Mouse (Mus musculus) hindbrain, embryonic 11.5 days (tissue): ENCODE results near the gene Lekr1. TPM values are rescaled to one million over a fixed set of nuclear protein-coding genes. Genes with fewer than 3 reads are reported as not detected.

Experiments
- ATAC-seq: fragments of 200-750 bp; cut with Nextera tagmentation; 2 replicates; pipeline ENCODE4 v1.8.0; 2017; ENCODE audit warnings: mild to moderate bottlenecking, moderate TSS enrichment, moderate library complexity; ENCODE audit not compliant: low FRiP score
- DNase-seq: peaks from one replicate; pipeline ENCODE4 v3.0.0-alpha.2; 2015; ENCODE audit warnings: low spot score
- H3K27ac ChIP-seq: fragments of 300-500 bp; sonication (generic); 2 replicates; pipeline ENCODE4 v1.5.1; 2014; ENCODE audit warnings: mild to moderate bottlenecking, low read depth, low read length
- H3K27me3 ChIP-seq: fragments of 300-500 bp; sonication (generic); 2 replicates; pipeline ENCODE4 v1.6.1; 2014; ENCODE audit warnings: mild to moderate bottlenecking, low read length, moderate library complexity, mixed read lengths; ENCODE audit not compliant: control insufficient read depth, insufficient read depth
- H3K36me3 ChIP-seq: fragments of 300-500 bp; sonication (generic); 2 replicates; pipeline ENCODE4 v1.6.1; 2014; ENCODE audit warnings: mild to moderate bottlenecking, low read length, moderate library complexity, mixed read lengths; ENCODE audit not compliant: control insufficient read depth, insufficient read depth
- H3K4me1 ChIP-seq: fragments of 300-500 bp; sonication (generic); replicated peaks from 2 replicates; pipeline ENCODE4 v1.6.1; 2014; ENCODE audit warnings: low read length, mixed read lengths; ENCODE audit not compliant: control insufficient read depth, insufficient read depth
- H3K4me2 ChIP-seq: fragments of 300-500 bp; sonication (generic); replicated peaks from 2 replicates; pipeline ENCODE4 v1.6.1; 2014; ENCODE audit warnings: mild to moderate bottlenecking, low read depth, low read length
- H3K4me3 ChIP-seq: fragments of 300-500 bp; sonication (generic); 2 replicates; pipeline ENCODE4 v1.5.1; 2014; ENCODE audit warnings: low read depth, low read length
- H3K9ac ChIP-seq: fragments of 300-500 bp; sonication (generic); 2 replicates; pipeline ENCODE4 v1.6.1; 2014; ENCODE audit warnings: low read depth, low read length
- H3K9me3 ChIP-seq: fragments of 300-500 bp; sonication (generic); 2 replicates; pipeline ENCODE4 v1.6.1; 2016; ENCODE audit warnings: low read length; ENCODE audit not compliant: control insufficient read depth
- WGBS: fragments of 180-500 bp; shearing (Covaris S2); extraction: QIAGEN DNeasy Blood & Tissue Kit; methylation state at CpG from one replicate; pipeline ENCODE4 v1.1.7; 2014; 5-methylcytosine and 5-hydroxymethylcytosine counted together
- polyA plus RNA-seq: library from polyadenylated mRNA; unstranded; fragments of >200 nt; fragmentation: Nextera tagmentation; extraction: Ambion mirVana; gene quantifications from 2 replicates; pipeline ENCODE4 v1.2.1, GENCODE M21; 2014

The Lekr1 gene
- polyA plus RNA-seq, 1 experiment from 2014 or later: 7.6 TPM

DNA sequence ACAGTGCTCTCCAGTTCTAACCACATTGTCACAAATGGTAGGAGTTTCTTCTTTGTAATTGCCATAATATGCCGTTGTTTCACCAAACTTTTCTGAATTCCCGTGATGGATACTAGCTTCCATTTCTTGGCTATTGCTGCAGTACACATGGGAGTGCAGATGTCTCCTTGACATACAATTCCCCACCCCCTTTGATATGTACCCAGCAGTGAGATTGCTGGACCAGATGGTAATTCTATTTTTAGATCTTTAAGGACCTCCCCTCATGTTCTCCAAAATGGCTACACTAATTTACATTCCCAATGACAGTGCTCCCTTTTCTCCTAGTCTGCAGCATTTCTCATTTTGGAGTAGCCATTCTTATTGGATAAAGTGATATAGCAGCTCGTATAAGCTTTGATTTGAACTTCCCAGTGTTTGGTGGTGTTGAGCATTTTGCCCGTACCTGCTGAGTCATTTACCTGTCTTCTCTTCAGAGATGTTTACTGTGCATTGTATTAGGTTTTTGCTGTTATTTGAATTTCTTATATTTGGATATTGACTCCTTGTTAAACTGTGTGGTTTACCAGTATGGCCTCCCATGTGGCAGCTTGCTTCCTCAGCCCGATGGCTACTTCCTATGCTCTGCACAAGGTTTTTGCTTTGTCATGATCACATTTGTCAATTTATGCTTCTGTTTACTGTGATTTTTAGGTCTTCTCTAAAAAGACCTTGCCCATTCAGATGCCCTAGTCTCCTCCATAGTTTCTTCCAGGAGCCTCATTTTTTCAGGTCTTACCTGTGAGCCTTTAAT lies 131.5 kb downstream of the Lekr1 start:
- 93% methylated on average over 5 of the region's 5 CpGs for WGBS
- H3K4me1 ChIP-seq: no peaks in the 10 kb centered on the region
- H3K4me3 ChIP-seq: no peak overlapping the region
- ATAC-seq: no peak
- no peaks in the 10 kb centered on the region for H3K9me3 ChIP-seq
- no peak for DNase-seq
- no peak overlapping the region for H3K27ac ChIP-seq
- H3K36me3 ChIP-seq: no peaks in the 10 kb centered on the region
- no peak overlapping the region for H3K4me2 ChIP-seq
- no peak overlapping the region for H3K9ac ChIP-seq
- no peaks in the 10 kb centered on the region for H3K27me3 ChIP-seq

- Histone ChIP-seq H3K27ac (no peak overlapping the region), H3K4me1 (no peaks in the 10 kb centered on the region), H3K4me2 (no peak overlapping the region), H3K27me3 (no peaks in the 10 kb centered on the region), H3K4me3 (no peak overlapping the region), H3K36me3 (no peaks in the 10 kb centered on the region), H3K9ac (no peak overlapping the region), H3K9me3 (no peaks in the 10 kb centered on the region)
- WGBS: 82% methylated on average over 4 of the region's 4 CpGs
- ATAC-seq (no peak), DNase-seq (no peak)
These were observed 134.9 kb downstream of the Lekr1 start for GRCm38 (mm10) chr3:65800962-65801361.

DNA sequence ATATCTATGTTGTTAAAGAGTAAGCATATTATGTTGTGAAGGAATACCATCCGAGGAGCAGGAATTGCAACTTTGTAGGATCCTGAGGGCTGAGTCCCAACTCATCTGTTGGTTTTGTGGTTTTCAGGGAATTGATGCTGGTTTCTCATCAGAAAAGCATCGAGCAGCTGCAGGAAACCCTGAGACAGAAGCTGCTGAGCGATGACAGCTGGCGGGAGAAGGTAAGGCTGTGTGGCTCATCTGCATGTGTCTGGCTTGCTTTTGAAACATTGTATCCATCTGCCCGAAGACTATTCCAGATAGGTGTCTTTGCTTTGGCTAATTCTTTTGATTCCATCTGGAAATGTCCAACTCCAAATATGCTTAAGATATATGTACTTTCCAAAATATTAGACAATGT lies 136.2 kb downstream of the Lekr1 start:
- ATAC-seq: no peak
- H3K4me1 ChIP-seq: no peaks in the 10 kb centered on the region
- H3K27ac ChIP-seq: no peak overlapping the region
- no peak overlapping the region for H3K4me3 ChIP-seq
- H3K36me3 ChIP-seq: no peaks in the 10 kb centered on the region
- H3K9ac ChIP-seq: no peak overlapping the region
- no peaks in the 10 kb centered on the region for H3K9me3 ChIP-seq
- 86% methylated on average over 5 of the region's 5 CpGs for WGBS
- no peak for DNase-seq
- no peaks in the 10 kb centered on the region for H3K27me3 ChIP-seq
- no peak overlapping the region for H3K4me2 ChIP-seq

DNA sequence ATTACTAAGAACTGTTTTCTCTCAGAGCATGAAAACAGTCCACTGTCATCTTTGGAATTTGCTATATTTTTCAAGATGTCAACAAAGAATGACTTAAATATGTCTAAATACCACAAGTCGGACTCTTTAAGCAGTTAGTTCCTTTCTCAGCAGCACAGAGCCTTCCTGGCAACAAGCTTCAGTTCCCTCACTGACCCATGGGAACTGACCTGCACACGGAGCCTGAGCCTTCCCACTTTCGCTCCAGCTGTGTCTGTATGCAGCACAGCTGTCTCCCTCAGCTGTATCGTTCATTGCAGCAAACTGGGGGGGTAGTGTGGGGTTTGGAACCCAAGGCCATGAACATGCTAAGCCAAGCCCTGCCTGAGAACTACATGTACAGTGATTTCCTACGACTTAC lies 136.8 kb downstream of the Lekr1 start:
- ATAC-seq: no peak
- no peak for DNase-seq

GRCm38 (mm10) chr3:65814881-65815280 lies 148.9 kb downstream of the Lekr1 start:
- Histone ChIP-seq H3K9me3 (no peaks in the 10 kb centered on the region), H3K4me1 (no peaks in the 10 kb centered on the region), H3K4me2 (no peak overlapping the region), H3K27ac (no peak overlapping the region), H3K9ac (no peak overlapping the region), H3K36me3 (no peaks in the 10 kb centered on the region), H3K27me3 (no peaks in the 10 kb centered on the region), H3K4me3 (no peak overlapping the region)
- 81% methylated on average over 6 of the region's 6 CpGs for WGBS
- no peak for DNase-seq
- ATAC-seq: no peak

More for the DNA sequence above, 136.8 kb downstream of the Lekr1 start:
- WGBS: 73% methylated on average over 5 of the region's 5 CpGs
- Histone ChIP-seq H3K4me2 (no peak overlapping the region), H3K27me3 (no peaks in the 10 kb centered on the region), H3K9ac (no peak overlapping the region), H3K4me1 (no peaks in the 10 kb centered on the region), H3K9me3 (no peaks in the 10 kb centered on the region), H3K36me3 (no peaks in the 10 kb centered on the region), H3K27ac (no peak overlapping the region), H3K4me3 (no peak overlapping the region)

GRCm38 (mm10) chr3:65816012-65816411 lies 150.0 kb downstream of the Lekr1 start:
- Histone ChIP-seq H3K9ac (no peak overlapping the region), H3K36me3 (no peaks in the 10 kb centered on the region), H3K4me3 (no peak overlapping the region), H3K4me2 (no peak overlapping the region), H3K4me1 (no peaks in the 10 kb centered on the region), H3K27me3 (no peaks in the 10 kb centered on the region), H3K27ac (no peak overlapping the region), H3K9me3 (no peaks in the 10 kb centered on the region)
- 89% methylated on average over 10 of the region's 10 CpGs for WGBS
- no peak for ATAC-seq
- DNase-seq: no peak

DNA sequence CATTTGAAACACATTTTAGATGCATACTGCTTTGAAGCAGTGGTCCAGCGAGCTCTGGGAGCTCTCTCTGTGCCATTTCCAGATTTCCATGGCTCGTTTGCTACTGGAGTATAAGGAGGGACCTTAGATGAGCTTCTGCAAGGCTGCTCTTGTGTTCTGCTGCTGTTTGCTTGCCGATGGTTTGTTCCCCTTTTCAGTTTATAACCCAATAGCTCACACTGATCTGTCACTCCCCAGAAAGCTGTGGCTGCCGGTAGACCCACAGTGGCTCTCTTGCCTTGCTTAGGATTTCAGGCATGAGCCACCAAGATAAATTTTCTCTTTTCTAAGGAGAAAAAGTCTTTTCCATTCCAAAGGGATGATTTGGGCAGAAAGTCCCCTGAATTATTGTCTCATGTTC lies 152.6 kb downstream of the Lekr1 start:
- no peaks in the 10 kb centered on the region for H3K27me3 ChIP-seq
- H3K9ac ChIP-seq: no peak overlapping the region
- no peak overlapping the region for H3K4me3 ChIP-seq
- 88% methylated on average over 4 of the region's 4 CpGs for WGBS
- ATAC-seq: no peak
- DNase-seq: no peak
- no peak overlapping the region for H3K27ac ChIP-seq
- H3K4me2 ChIP-seq: no peak overlapping the region
- H3K36me3 ChIP-seq: no peaks in the 10 kb centered on the region
- H3K4me1 ChIP-seq: no peaks in the 10 kb centered on the region
- no peaks in the 10 kb centered on the region for H3K9me3 ChIP-seq

GRCm38 (mm10) chr3:65819841-65820240 lies 153.8 kb downstream of the Lekr1 start:
- H3K4me3 ChIP-seq: no peak overlapping the region
- H3K9ac ChIP-seq: no peak overlapping the region
- no peak overlapping the region for H3K4me2 ChIP-seq
- no peak for DNase-seq
- H3K27ac ChIP-seq: no peak overlapping the region
- 65% methylated on average over 6 of the region's 6 CpGs for WGBS
- H3K4me1 ChIP-seq: no peaks in the 10 kb centered on the region
- ATAC-seq: no peak
- H3K36me3 ChIP-seq: no peaks in the 10 kb centered on the region
- H3K27me3 ChIP-seq: no peaks in the 10 kb centered on the region
- no peaks in the 10 kb centered on the region for H3K9me3 ChIP-seq

GRCm38 (mm10) chr3:65824886-65825285 lies 158.9 kb downstream of the Lekr1 start:
- Histone ChIP-seq H3K4me2 (no peak overlapping the region), H3K4me3 (no peak overlapping the region), H3K4me1 (0 out of 2 replicates have a peak, but pooled peaks cover 4% of the 10 kb centered on the region), H3K27me3 (no peaks in the 10 kb centered on the region), H3K36me3 (no peaks in the 10 kb centered on the region), H3K9me3 (no peaks in the 10 kb centered on the region), H3K9ac (no peak overlapping the region), H3K27ac (no peak overlapping the region)
- ATAC-seq (no peak), DNase-seq (no peak)
- 66% methylated on average over 3 of the region's 3 CpGs for WGBS
